Mouse (Mus musculus): Measurements from ENCODE around the gene Myod1.

DNA sequence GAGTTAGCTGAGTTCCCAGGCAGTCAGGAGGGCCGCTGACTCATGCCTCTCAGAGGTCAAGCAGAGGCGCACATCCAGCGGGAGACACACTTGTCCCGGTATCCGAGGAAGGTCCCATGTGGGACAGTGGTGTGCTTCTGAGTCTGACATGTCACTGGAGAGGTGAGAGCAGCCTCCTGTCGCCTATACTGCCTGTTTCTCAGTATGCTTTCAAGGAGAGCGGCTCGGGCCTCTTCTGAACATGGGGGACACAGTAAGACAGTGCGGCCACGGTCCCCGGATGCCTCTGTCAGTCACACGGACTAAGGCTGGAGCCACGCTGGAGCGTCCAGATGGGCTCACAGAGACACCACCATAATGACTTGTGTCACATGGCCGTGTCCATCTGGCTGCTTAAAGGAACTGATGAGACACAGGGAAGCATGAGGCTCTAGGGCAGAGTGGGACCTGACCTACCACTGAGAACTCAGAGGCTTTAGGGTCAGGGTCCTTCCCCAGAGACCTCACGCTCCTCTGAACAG lies 41.9 kb downstream of the Myod1 start:
- TF ChIP-seq CTCF (IDR thresholded peaks at IDR 0.05; ENCODE audit: extremely low read depth, insufficient read depth, low read length) (no peak), POLR2A (IDR thresholded peaks at IDR 0.05; ENCODE audit: extremely low read depth, insufficient read depth, low read length) (no peak)

Data from cortical plate, adult 2 months (tissue).